Mouse (Mus musculus) G1E (cell line): ENCODE data around the gene Tssk2.

ENCODE experiments used
- CTCF ChIP-seq: IDR thresholded peaks from 2 replicates; pipeline ENCODE4 v1.5.1; 2012; ENCODE audit warnings: low read depth, low read length, inconsistent platforms, mixed read lengths
- GATA1 ChIP-seq: IDR thresholded peaks from 2 replicates; pipeline ENCODE4 v1.6.1; 2012; ENCODE audit warnings: borderline replicate concordance, low read length, inconsistent platforms, mixed read lengths
- POLR2AphosphoS5 ChIP-seq: IDR thresholded peaks from 2 replicates; pipeline ENCODE4 v1.6.1; 2012; ENCODE audit warnings: low read depth, low read length, inconsistent platforms; ENCODE audit not compliant: insufficient replicate concordance

DNA sequence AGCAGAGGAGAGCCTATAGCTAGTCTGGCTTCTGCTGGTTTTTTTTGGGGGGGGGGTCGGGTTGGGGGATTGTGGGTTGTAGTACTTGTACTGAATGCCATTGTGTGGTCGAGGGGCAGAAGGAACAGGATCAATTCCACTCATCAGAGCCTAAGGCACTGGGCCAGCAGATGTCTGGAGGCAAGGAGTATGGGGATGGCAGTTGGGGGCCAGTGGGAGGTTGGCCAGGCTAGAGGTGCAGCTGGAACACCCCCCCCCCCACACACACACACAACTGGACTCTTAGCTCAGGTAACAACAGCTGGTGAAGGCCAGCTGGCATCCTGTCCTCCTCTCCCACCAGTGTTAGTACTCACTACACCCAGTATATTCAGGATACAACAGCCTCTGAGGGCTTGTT lies 30.8 kb downstream of the Tssk2 start:
- TF ChIP-seq CTCF: no peak
- TF ChIP-seq GATA1: no peak
- TF ChIP-seq POLR2AphosphoS5: no peak
